Mouse (Mus musculus): ENCODE measurements around the gene Tectb.

DNA sequence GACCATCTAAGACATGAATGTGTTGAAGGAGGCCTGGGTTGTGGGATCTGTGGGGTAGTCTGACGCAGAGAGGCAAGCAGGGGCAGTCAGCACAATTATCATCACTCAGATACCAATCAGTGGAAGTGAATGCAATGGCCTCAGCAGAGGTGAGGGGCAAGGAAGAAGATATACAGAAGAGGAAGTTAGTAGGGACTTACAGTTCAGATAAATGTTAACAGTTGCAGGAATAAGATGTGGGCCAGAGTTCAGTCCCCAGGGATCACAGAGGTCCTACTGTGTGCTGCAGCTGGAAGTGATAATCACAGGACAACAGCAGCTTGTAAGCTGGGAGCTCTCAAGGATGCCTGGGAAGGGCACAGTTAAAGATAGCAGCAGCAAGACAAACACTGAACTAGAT lies 16.4 kb upstream of the Tectb start:
- TF ChIP-seq CTCF (IDR thresholded peaks at IDR 0.05; ENCODE audit: control insufficient read depth, insufficient read depth, low read length) (no peak), POLR2A (IDR thresholded peaks at IDR 0.05; ENCODE audit: borderline replicate concordance, control insufficient read depth, low read depth, low read length) (no peak)

Data from bone marrow, adult 2 months (tissue).